Mouse (Mus musculus) forebrain, postnatal 0 days (tissue): ENCODE measurements around the gene Neu3. TPM values are rescaled to one million over a fixed set of nuclear protein-coding genes. Genes with fewer than 3 reads are reported as not detected.

Experiments used
- ATAC-seq: fragments of 200-750 bp; cut with Nextera tagmentation; 2 replicates; pipeline ENCODE4 v1.8.0; 2017; ENCODE audit warnings: mild to moderate bottlenecking, moderate library complexity
- DNase-seq: peaks from one replicate; pipeline ENCODE4 v3.0.0-alpha.2; 2015
- H3K27ac ChIP-seq: fragments of 300-500 bp; sonication (generic); 2 replicates; pipeline ENCODE4 v1.5.1; 2014; ENCODE audit warnings: low read depth, mild to moderate bottlenecking, antibody characterized with exemption, low read length, moderate library complexity, mixed read lengths
- H3K27me3 ChIP-seq: fragments of 300-500 bp; sonication (generic); 2 replicates; pipeline ENCODE4 v1.6.1; 2014; ENCODE audit warnings: mild to moderate bottlenecking, low read length, mixed read lengths; ENCODE audit not compliant: insufficient read depth
- H3K36me3 ChIP-seq: fragments of 300-500 bp; sonication (generic); 2 replicates; pipeline ENCODE4 v1.6.1; 2014; ENCODE audit warnings: mild to moderate bottlenecking, moderate library complexity; ENCODE audit not compliant: insufficient read depth
- H3K4me1 ChIP-seq: fragments of 300-500 bp; sonication (generic); 2 replicates; pipeline ENCODE4 v1.6.1; 2014; ENCODE audit warnings: antibody characterized with exemption; ENCODE audit not compliant: insufficient read depth
- H3K4me2 ChIP-seq: fragments of 300-500 bp; sonication (generic); 2 replicates; pipeline ENCODE4 v1.6.1; 2014; ENCODE audit warnings: low read depth, mild to moderate bottlenecking, moderate library complexity
- H3K4me3 ChIP-seq: fragments of 300-500 bp; sonication (generic); 2 replicates; pipeline ENCODE4 v1.5.1; 2014; ENCODE audit warnings: low read depth, low read length, mixed read lengths
- H3K9ac ChIP-seq: fragments of 300-500 bp; sonication (generic); 2 replicates; pipeline ENCODE4 v1.6.1; 2014; ENCODE audit warnings: mild to moderate bottlenecking
- H3K9me3 ChIP-seq: fragments of 300-500 bp; sonication (generic); 2 replicates; pipeline ENCODE4 v1.6.1; 2016; ENCODE audit warnings: low read length
- CTCF ChIP-seq: sonication (generic); IDR thresholded peaks from 2 replicates; pipeline ENCODE4 v1.5.1; 2016; ENCODE audit warnings: antibody characterized with exemption, control low read depth, low read depth
- WGBS: fragments of 180-500 bp; shearing (Covaris S2); extraction: QIAGEN DNeasy Blood & Tissue Kit; methylation state at CpG from one replicate; pipeline ENCODE4 v1.1.7; 2014; 5-methylcytosine and 5-hydroxymethylcytosine counted together
- polyA plus RNA-seq: library from polyadenylated mRNA; unstranded; fragments of >200 nt; fragmentation: Nextera tagmentation; extraction: Ambion mirVana; gene quantifications from 2 replicates; pipeline ENCODE4 v1.2.1, GENCODE M21; 2015
- total RNA-seq: library from RNA; depleted of rRNA; stranded (reverse); fragments of >200 nt; gene quantifications from 2 replicates; pipeline ENCODE4 v1.2.3, GENCODE M21; 2014

Neu3 gene
- total and polyA plus RNA-seq, 2 experiments from 2014 or later, result 1.5 to 2.3 TPM

- no peaks in the 10 kb centered on the region for H3K9me3 ChIP-seq
- DNase-seq, result no peak
- no peak overlapping the region for H3K27ac ChIP-seq
- 41% methylated on average over 1 of the region's 1 CpGs for WGBS
- no peak overlapping the region for H3K4me2 ChIP-seq
- TF ChIP-seq CTCF, result no peak
- no peak overlapping the region for H3K9ac ChIP-seq
- no peak for ATAC-seq
- peaks cover 24% of the 10 kb centered on the region for H3K36me3 ChIP-seq
- no peaks in the 10 kb centered on the region for H3K27me3 ChIP-seq
- no peak overlapping the region for H3K4me3 ChIP-seq
- H3K4me1 ChIP-seq, result no peaks in the 10 kb centered on the region
These were observed 22.9 kb upstream of the Neu3 start for GRCm38 (mm10) chr7:99851121-99851520.

GRCm38 (mm10) chr7:99850534-99850933 is 22.3 kb upstream of the Neu3 start:
- Histone ChIP-seq H3K4me3 (no peak overlapping the region), H3K27ac (no peak overlapping the region), H3K4me1 (no peaks in the 10 kb centered on the region), H3K36me3 (peaks cover 30% of the 10 kb centered on the region), H3K27me3 (no peaks in the 10 kb centered on the region), H3K9ac (no peak overlapping the region), H3K4me2 (no peak overlapping the region), H3K9me3 (no peaks in the 10 kb centered on the region)
- ATAC-seq, result no peak
- WGBS, result 80% methylated on average over 5 of the region's 5 CpGs
- no peak for TF ChIP-seq CTCF
- DNase-seq, result no peak

GRCm38 (mm10) chr7:99845533-99846236 is 17.5 kb upstream of the Neu3 start:
- DNase-seq, result no peak
- no peak for ATAC-seq
- H3K4me3 ChIP-seq, result no peak overlapping the region
- H3K4me1 ChIP-seq, result no peaks in the 10 kb centered on the region
- 93% methylated on average over 8 of the region's 8 CpGs for WGBS
- H3K36me3 ChIP-seq, result peaks cover 53% of the 10 kb centered on the region
- no peak for TF ChIP-seq CTCF
- H3K27me3 ChIP-seq, result no peaks in the 10 kb centered on the region
- no peak overlapping the region for H3K9ac ChIP-seq
- H3K27ac ChIP-seq, result no peak overlapping the region
- no peaks in the 10 kb centered on the region for H3K9me3 ChIP-seq
- H3K4me2 ChIP-seq, result no peak overlapping the region

GRCm38 (mm10) chr7:99838241-99838640 is 10.0 kb upstream of the Neu3 start:
- Histone ChIP-seq H3K4me3 (no peak overlapping the region), H3K36me3 (peaks cover 62% of the 10 kb centered on the region), H3K9me3 (no peaks in the 10 kb centered on the region), H3K27ac (no peak overlapping the region), H3K9ac (no peak overlapping the region), H3K27me3 (no peaks in the 10 kb centered on the region), H3K4me1 (no peaks in the 10 kb centered on the region), H3K4me2 (no peak overlapping the region)
- peak; percentile 15; the same call in 1 of the 2 replicates for TF ChIP-seq CTCF
- WGBS, result 88% methylated on average over 3 of the region's 3 CpGs
- no peak; the same call in 1 of the 2 replicates for ATAC-seq
- no peak for DNase-seq

GRCm38 (mm10) chr7:99837358-99838071 is 9.3 kb upstream of the Neu3 start:
- ATAC-seq (no peak), DNase-seq (no peak)
- Histone ChIP-seq H3K36me3 (peaks cover 55% of the 10 kb centered on the region), H3K9me3 (no peaks in the 10 kb centered on the region), H3K27me3 (no peaks in the 10 kb centered on the region), H3K9ac (no peak overlapping the region), H3K27ac (no peak overlapping the region), H3K4me2 (no peak overlapping the region), H3K4me3 (no peak overlapping the region), H3K4me1 (no peaks in the 10 kb centered on the region)
- 82% methylated on average over 6 of the region's 6 CpGs for WGBS
- TF ChIP-seq CTCF, result no peak

GRCm38 (mm10) chr7:99836781-99837180 is 8.6 kb upstream of the Neu3 start:
- Histone ChIP-seq H3K27me3 (no peaks in the 10 kb centered on the region), H3K36me3 (peaks cover 49% of the 10 kb centered on the region), H3K9ac (no peak overlapping the region), H3K9me3 (no peaks in the 10 kb centered on the region), H3K27ac (no peak overlapping the region), H3K4me2 (no peak overlapping the region), H3K4me1 (no peaks in the 10 kb centered on the region), H3K4me3 (no peak overlapping the region)
- ATAC-seq, result no peak
- no peak for TF ChIP-seq CTCF
- DNase-seq, result no peak
- 44% methylated on average over 4 of the region's 4 CpGs for WGBS

GRCm38 (mm10) chr7:99834314-99834853 is 6.2 kb upstream of the Neu3 start:
- no peaks in the 10 kb centered on the region for H3K4me1 ChIP-seq
- no peak overlapping the region for H3K4me2 ChIP-seq
- H3K36me3 ChIP-seq, result peaks cover 27% of the 10 kb centered on the region
- no peaks in the 10 kb centered on the region for H3K9me3 ChIP-seq
- no peak overlapping the region for H3K4me3 ChIP-seq
- H3K27me3 ChIP-seq, result no peaks in the 10 kb centered on the region
- no peak for TF ChIP-seq CTCF
- DNase-seq (no peak), ATAC-seq (no peak)
- 84% methylated on average over 5 of the region's 5 CpGs for WGBS
- H3K27ac ChIP-seq, result no peak overlapping the region
- no peak overlapping the region for H3K9ac ChIP-seq
